In genomic region chr6:62162596-62162995, GRCm38 (mm10) we compare ENCODE assay signal across 13 mouse cellular contexts.
A peak's percentile ranks its signal among the peaks of the same experiment; 100 is the strongest.
DNase-seq lines count a peak whose midpoint lies in the region; ATAC-seq lines count a peak whose summit lies in the region.
"Had no signal": no experiment of that assay in that cellular context is flagged by ENCODE, and none has a peak within 500 bp of the region (broad histone marks: within the 10 kb centered on the region; RNA-seq: fewer than 3 reads in every experiment).

No protein-coding gene starts in this region.

- H3K4me3 ChIP-seq in forebrain, embryonic 15.5 days = no peak overlapping the region
- H3K4me3 ChIP-seq in forebrain, embryonic 11.5 days (ENCODE audit: low read depth, low read length) = no peak overlapping the region
- H3K4me3 ChIP-seq: erythroblast, embryonic 14.5 days; liver, embryonic 12.5 days; stomach, embryonic 15.5 days had no signal

- no peaks in the 10 kb centered on the region for H3K27me3 ChIP-seq in forebrain, embryonic 15.5 days
- no peaks in the 10 kb centered on the region for H3K27me3 ChIP-seq in forebrain, embryonic 11.5 days (ENCODE audit: control insufficient read depth, insufficient read depth, low read length)
- H3K27me3 ChIP-seq: liver, embryonic 12.5 days; stomach, embryonic 15.5 days had no signal

- H3K9ac ChIP-seq in forebrain, embryonic 15.5 days (replicated peaks) = no peak overlapping the region
- no peak overlapping the region for H3K9ac ChIP-seq in forebrain, embryonic 11.5 days (ENCODE audit: low read length)
- H3K9ac ChIP-seq: liver, embryonic 12.5 days; stomach, embryonic 15.5 days had no signal

- H3K27ac ChIP-seq in forebrain, embryonic 15.5 days (replicated peaks) = no peak overlapping the region
- no peak overlapping the region for H3K27ac ChIP-seq in forebrain, embryonic 11.5 days (ENCODE audit: low read depth, low read length)
- H3K27ac ChIP-seq: liver, embryonic 12.5 days; stomach, embryonic 15.5 days had no signal

- ATAC-seq in forebrain, embryonic 15.5 days (replicated peaks) = peak; percentile 93
- ATAC-seq in forebrain, embryonic 11.5 days (replicated peaks; ENCODE audit: low FRiP score) = no peak
- ATAC-seq: liver, embryonic 12.5 days had no signal

- no peak for DNase-seq in forebrain, embryonic 11.5 days (ENCODE audit: low spot score)
- peak; percentile 12 to 20 for DNase-seq in left cerebral cortex, postnatal 25 days (ENCODE audit: low spot score in 2 of 2)
- no peak for DNase-seq in left cerebral cortex, adult 11 months (ENCODE audit: low spot score)
- peak; percentile 26 for DNase-seq in brain, embryonic 18.5 days (ENCODE audit: low read depth, low spot score)
- DNase-seq in cerebellum, postnatal 25 days = peak; percentile 32 to 56
- no peak for DNase-seq in urinary bladder, postnatal 36 days (ENCODE audit: low spot score in 2 of 2)
- DNase-seq: B cell, adult 2 months; lung, postnatal 10 days; thymus, postnatal 14 days had no signal

- 49% methylated on average over 6 of the region's 6 CpGs for WGBS in forebrain, embryonic 15.5 days
- WGBS in forebrain, embryonic 11.5 days = 77% methylated on average over 6 of the region's 6 CpGs

- no peak overlapping the region for H3K4me2 ChIP-seq in forebrain, embryonic 15.5 days (replicated peaks)
- no peak overlapping the region for H3K4me2 ChIP-seq in forebrain, embryonic 11.5 days (ENCODE audit: low read depth, low read length, severe bottlenecking)
- H3K4me2 ChIP-seq: liver, embryonic 12.5 days; stomach, embryonic 15.5 days had no signal

- intact Hi-C loops in left cerebral cortex, postnatal 25 days (cut with DNase I) = no loop called here

- H3K36me3 ChIP-seq in forebrain, embryonic 15.5 days = no peaks in the 10 kb centered on the region
- no peaks in the 10 kb centered on the region for H3K36me3 ChIP-seq in forebrain, embryonic 11.5 days (ENCODE audit: control insufficient read depth, insufficient read depth, low read length)
- H3K36me3 ChIP-seq: liver, embryonic 12.5 days; stomach, embryonic 15.5 days had no signal

- H3K4me1 ChIP-seq in forebrain, embryonic 15.5 days = no peaks in the 10 kb centered on the region
- H3K4me1 ChIP-seq in forebrain, embryonic 11.5 days (replicated peaks; ENCODE audit: control insufficient read depth, insufficient read depth, low read length) = no peaks in the 10 kb centered on the region
- H3K4me1 ChIP-seq: liver, embryonic 12.5 days; stomach, embryonic 15.5 days had no signal

- H3K9me3 ChIP-seq in forebrain, embryonic 15.5 days = no peaks in the 10 kb centered on the region
- no peaks in the 10 kb centered on the region for H3K9me3 ChIP-seq in forebrain, embryonic 11.5 days (ENCODE audit: control insufficient read depth, low read length)
- H3K9me3 ChIP-seq: liver, embryonic 12.5 days; stomach, embryonic 15.5 days had no signal

Comparison
In these comparisons a context has a peak if more than half of its experiments do, and no peak if none do; other contexts are left out.
1. DNase-seq: peak in left cerebral cortex, postnatal 25 days (2 of 2), brain, embryonic 18.5 days (single experiment) and cerebellum, postnatal 25 days (2 of 2); none in forebrain, embryonic 11.5 days (single experiment), left cerebral cortex, adult 11 months (single experiment) and urinary bladder, postnatal 36 days (0 of 2).